Mouse (Mus musculus) heart, embryonic 14.5 days (tissue): ENCODE data around the gene Gm42421. TPM values are rescaled to one million over a fixed set of nuclear protein-coding genes. Genes with fewer than 3 reads are reported as not detected.

Source experiments
- ATAC-seq: fragments of 200-750 bp; cut with Nextera tagmentation; 2 replicates; pipeline ENCODE4 v1.8.0; 2017; ENCODE audit warnings: low read depth, moderate TSS enrichment; ENCODE audit not compliant: insufficient number of reproducible peaks, insufficient read depth, low FRiP score
- H3K27ac ChIP-seq, 2 experiments: fragments of 200-500 bp in 1 of 2; fragments of 300-500 bp in 1 of 2; sonication (generic) in 1 of 2; replicated peaks in 1 of 2; 2 replicates each; pipeline ENCODE4 v1.5.1; 2012 to 2014; ENCODE audit warnings: low read depth in 2 of 2, low read length in 2 of 2, control low read depth in 1 of 2, mild to moderate bottlenecking in 1 of 2, mixed read lengths in 1 of 2; ENCODE audit not compliant: control insufficient read depth in 1 of 2, insufficient read depth in 1 of 2
- H3K27me3 ChIP-seq: fragments of 300-500 bp; sonication (generic); 2 replicates; pipeline ENCODE4 v1.6.1; 2014; ENCODE audit warnings: mild to moderate bottlenecking, low read length, control low read depth; ENCODE audit not compliant: control insufficient read depth, insufficient read depth
- H3K36me3 ChIP-seq: fragments of 300-500 bp; sonication (generic); 2 replicates; pipeline ENCODE4 v1.6.1; 2014; ENCODE audit warnings: mild to moderate bottlenecking, control low read depth, low read length, mixed read lengths; ENCODE audit not compliant: control insufficient read depth, insufficient read depth
- H3K4me1 ChIP-seq, 2 experiments: fragments of 200-500 bp in 1 of 2; fragments of 300-500 bp in 1 of 2; sonication (generic) in 1 of 2; 2 replicates each; pipeline ENCODE4 v1.6.1; 2012 to 2014; ENCODE audit warnings: low read length in 2 of 2, control low read depth in 1 of 2, mixed read lengths in 1 of 2; ENCODE audit not compliant: control insufficient read depth in 2 of 2, insufficient read depth in 2 of 2
- H3K4me2 ChIP-seq: fragments of 300-500 bp; sonication (generic); 2 replicates; pipeline ENCODE4 v1.6.1; 2014; ENCODE audit warnings: mild to moderate bottlenecking, low read length
- H3K4me3 ChIP-seq, 2 experiments: fragments of 200-500 bp in 1 of 2; fragments of 300-500 bp in 1 of 2; sonication (generic) in 1 of 2; 2 replicates each; pipeline ENCODE4 v1.5.1; 2012 to 2014; ENCODE audit warnings: low read length in 2 of 2, mild to moderate bottlenecking in 2 of 2, control low read depth in 1 of 2, low read depth in 1 of 2, moderate library complexity in 1 of 2; ENCODE audit not compliant: control insufficient read depth in 1 of 2, insufficient read depth in 1 of 2
- H3K9ac ChIP-seq: fragments of 300-500 bp; sonication (generic); 2 replicates; pipeline ENCODE4 v1.6.1; 2014; ENCODE audit warnings: mild to moderate bottlenecking, low read length
- H3K9me3 ChIP-seq: fragments of 300-500 bp; sonication (generic); 2 replicates; pipeline ENCODE4 v1.6.1; 2016; ENCODE audit warnings: low read length, control low read depth; ENCODE audit not compliant: control insufficient read depth
- WGBS: fragments of 180-500 bp; shearing (Covaris S2); extraction: QIAGEN DNeasy Blood & Tissue Kit; methylation state at CpG from one replicate; pipeline ENCODE4 v1.1.7; 2014; 5-methylcytosine and 5-hydroxymethylcytosine counted together
- polyA plus RNA-seq: library from polyadenylated mRNA; unstranded; fragments of >200 nt; fragmentation: Nextera tagmentation; extraction: Ambion mirVana; gene quantifications from 2 replicates; pipeline ENCODE4 v1.2.1, GENCODE M21; 2014

Gm42421 gene
- 0.70 and 0.73 TPM in 2 replicates for polyA plus RNA-seq

GRCm38 (mm10) chr5:143927875-143928274 is at the start of gene Gm42421:
TSS of gene Gm42421 (plus strand) at chr5:143928175.
- peaks cover 89% of the 10 kb centered on the region for H3K36me3 ChIP-seq
- ATAC-seq: no peak
- no peak within 1 kb of the TSS for H3K4me2 ChIP-seq
- H3K27ac ChIP-seq: no peak within 1 kb of the TSS
- no peak within 1 kb of the TSS for H3K9ac ChIP-seq
- no peaks in the 10 kb centered on the region for H3K9me3 ChIP-seq
- H3K4me1 ChIP-seq: no peaks in the 10 kb centered on the region
- 97% methylated on average over 8 of the region's 8 CpGs for WGBS
- H3K4me3 ChIP-seq: no peak within 1 kb of the TSS
- H3K27me3 ChIP-seq: no peaks in the 10 kb centered on the region

- Histone ChIP-seq H3K27ac (peak overlapping the region; percentile 45 to 70; a peak in 3 of 4 replicates), H3K36me3 (peaks cover 98% of the 10 kb centered on the region), H3K4me1 (peaks cover 0 to 6% of the 10 kb centered on the region in 2 experiments; a peak in 1 of 4 replicates), H3K27me3 (no peaks in the 10 kb centered on the region), H3K4me3 (no peak overlapping the region), H3K4me2 (no peak overlapping the region), H3K9me3 (peaks cover 4% of the 10 kb centered on the region; the same call in 1 of the 2 replicates), H3K9ac (no peak overlapping the region)
- no peak for ATAC-seq
- 54% methylated on average over 3 of the region's 3 CpGs for WGBS
Measured at GRCm38 (mm10) chr5:143885274-143885673, 42.7 kb upstream of the Gm42421 start.

GRCm38 (mm10) chr5:143890741-143891140 is 37.2 kb upstream of the Gm42421 start:
- 57% methylated on average over 6 of the region's 6 CpGs for WGBS
- Histone ChIP-seq H3K9ac (no peak overlapping the region), H3K4me2 (no peak overlapping the region), H3K4me3 (no peak overlapping the region), H3K36me3 (peaks cover 87% of the 10 kb centered on the region), H3K4me1 (no peaks in the 10 kb centered on the region), H3K27me3 (no peaks in the 10 kb centered on the region), H3K27ac (no peak overlapping the region), H3K9me3 (peaks cover 3% of the 10 kb centered on the region; the same call in 1 of the 2 replicates)
- no peak for ATAC-seq

GRCm38 (mm10) chr5:143892255-143892886 is 35.6 kb upstream of the Gm42421 start:
- Histone ChIP-seq H3K9me3 (no peaks in the 10 kb centered on the region), H3K4me3 (no peak overlapping the region), H3K4me2 (no peak overlapping the region), H3K4me1 (no peaks in the 10 kb centered on the region), H3K27me3 (no peaks in the 10 kb centered on the region), H3K9ac (no peak overlapping the region), H3K36me3 (peaks cover 83% of the 10 kb centered on the region), H3K27ac (no peak overlapping the region)
- 45% methylated on average over 9 of the region's 9 CpGs for WGBS
- no peak; the same call in 1 of the 2 replicates for ATAC-seq

GRCm38 (mm10) chr5:143893396-143893795 is 34.6 kb upstream of the Gm42421 start:
- H3K4me2 ChIP-seq: no peak overlapping the region
- H3K27me3 ChIP-seq: no peaks in the 10 kb centered on the region
- H3K9me3 ChIP-seq: no peaks in the 10 kb centered on the region
- no peak overlapping the region for H3K4me3 ChIP-seq
- 75% methylated on average over 5 of the region's 5 CpGs for WGBS
- no peak for ATAC-seq
- H3K36me3 ChIP-seq: peaks cover 83% of the 10 kb centered on the region
- no peak overlapping the region for H3K27ac ChIP-seq
- no peaks in the 10 kb centered on the region for H3K4me1 ChIP-seq
- no peak overlapping the region for H3K9ac ChIP-seq

GRCm38 (mm10) chr5:143897635-143898330 is 30.2 kb upstream of the Gm42421 start, which contains the start of gene Ankrd61:
TSS of gene Ankrd61 (minus strand) at chr5:143897685.
- peaks cover 89% of the 10 kb centered on the region for H3K36me3 ChIP-seq
- H3K9ac ChIP-seq: no peak within 1 kb of the TSS
- H3K27me3 ChIP-seq: no peaks in the 10 kb centered on the region
- WGBS: 87% methylated on average over 14 of the region's 14 CpGs
- no peak within 1 kb of the TSS for H3K4me2 ChIP-seq
- H3K4me3 ChIP-seq: no peak within 1 kb of the TSS
- H3K9me3 ChIP-seq: no peaks in the 10 kb centered on the region
- H3K27ac ChIP-seq: no peak within 1 kb of the TSS
- ATAC-seq: no peak
- no peaks in the 10 kb centered on the region for H3K4me1 ChIP-seq

GRCm38 (mm10) chr5:143902111-143902510 is 25.9 kb upstream of the Gm42421 start:
- Histone ChIP-seq H3K9ac (no peak overlapping the region), H3K4me3 (no peak overlapping the region), H3K27me3 (no peaks in the 10 kb centered on the region), H3K4me2 (no peak overlapping the region), H3K4me1 (peaks cover 0 to 6% of the 10 kb centered on the region in 2 experiments; a peak in 2 of 4 replicates), H3K36me3 (peaks cover 89% of the 10 kb centered on the region), H3K9me3 (no peaks in the 10 kb centered on the region), H3K27ac (no peak overlapping the region)
- no peak for ATAC-seq
- WGBS: 83% methylated on average over 3 of the region's 3 CpGs
